In the genomic region with DNA sequence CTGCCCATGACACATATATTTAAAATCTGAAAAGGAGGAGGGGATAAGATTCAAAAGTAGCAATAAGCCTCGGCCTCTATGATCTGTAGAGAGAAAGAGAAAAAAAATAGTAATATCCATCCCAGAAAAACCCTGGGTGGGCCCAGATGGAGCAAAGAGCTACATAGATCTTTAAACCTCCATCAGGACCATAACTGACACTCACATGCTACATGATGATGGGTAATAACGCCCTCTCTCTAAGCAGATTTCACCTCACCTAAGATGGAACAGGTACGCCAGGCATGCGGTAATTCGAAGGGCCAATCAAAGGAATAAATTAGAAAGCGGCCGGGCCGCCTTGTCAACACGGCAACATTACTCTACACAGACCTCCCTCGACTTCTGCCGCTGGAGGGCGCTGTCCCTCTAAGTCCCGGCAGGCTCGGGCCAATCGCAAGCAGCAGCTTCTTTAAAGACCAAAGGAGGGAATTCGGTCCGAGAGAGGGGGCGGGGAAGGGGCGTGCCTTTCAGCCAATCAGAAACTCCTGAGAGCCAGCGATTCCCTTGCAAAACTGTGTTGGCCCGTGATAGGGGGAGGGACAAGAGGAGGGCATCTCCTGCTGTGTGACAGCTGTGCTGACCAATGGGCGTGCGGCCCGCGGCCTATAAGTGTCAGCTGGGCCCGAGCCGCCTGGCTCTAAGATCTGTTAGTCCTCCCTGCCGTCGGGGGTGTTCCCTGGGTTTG, we compare ENCODE assay signal across 8 mouse cellular contexts. TPM values are rescaled to one million over a fixed set of nuclear protein-coding genes. Genes with fewer than 3 reads are reported as not detected.
DNase-seq lines count a peak whose midpoint lies in the region; ATAC-seq and TF ChIP-seq lines count a peak whose summit lies in the region.

A gene (plus strand): TSS at position 675 of the 727 bp plus-strand sequence.

- TF ChIP-seq EP300 in liver, postnatal 0 days (IDR thresholded peaks at IDR 0.05; ENCODE audit: low read depth) = 0 out of 2 replicates have a peak, but pooled peaks have one; percentile 19

- TF ChIP-seq CTCF in E14TG2a.4 (conservative IDR thresholded peaks at IDR 0.05; ENCODE audit: low read length) = peak; percentile 70
- peak; percentile 89 for TF ChIP-seq CTCF in liver, postnatal 0 days (IDR thresholded peaks at IDR 0.05; ENCODE audit: low read depth)

- intact Hi-C loops in heart, postnatal 10 days (cut with DNase I) = loop anchor here (1.0 kb wide), 1 partner anchor 15 kb away; no protein-coding TSS in a partner anchor

- no peaks in the 10 kb centered on the region for H3K36me3 ChIP-seq in E14TG2a.4 (ENCODE audit: insufficient read depth, low read length)
- no peaks in the 10 kb centered on the region for H3K36me3 ChIP-seq in forebrain, embryonic 12.5 days (replicated peaks)
- no peaks in the 10 kb centered on the region for H3K36me3 ChIP-seq in liver, postnatal 0 days (replicated peaks; ENCODE audit: insufficient read depth, low read length)
- no peaks in the 10 kb centered on the region for H3K36me3 ChIP-seq in neural tube, embryonic 15.5 days

- DNase-seq in c-Kit-positive CD71-positive TER-119-positive erythroid progenitor cells, embryonic 14.5 days (ENCODE audit: low spot score) = peak; percentile 90
- DNase-seq in heart, postnatal 10 days = peak; percentile 99
- DNase-seq in large intestine, adult 2 months (ENCODE audit: low read depth, low spot score) = peak; percentile 96
- peak; percentile 98 for DNase-seq in liver, postnatal 0 days
- peak; percentile 99 for DNase-seq in testis, postnatal 14 days (ENCODE audit: low spot score)

- 3% methylated on average over 29 of the region's 29 CpGs for WGBS in forebrain, embryonic 12.5 days
- WGBS in large intestine, adult 2 months = 3% methylated on average over 29 of the region's 29 CpGs
- WGBS in liver, postnatal 0 days (ENCODE audit: insufficient replicate concordance) = 3% methylated on average over 27 of the region's 29 CpGs
- 2% methylated on average over 29 of the region's 29 CpGs for WGBS in neural tube, embryonic 15.5 days

- ATAC-seq in forebrain, embryonic 12.5 days (ENCODE audit: low FRiP score) = peak; percentile 99
- ATAC-seq in liver, postnatal 0 days = peak; percentile 99
- peak; percentile 97 for ATAC-seq in neural tube, embryonic 15.5 days (ENCODE audit: low FRiP score)

- H3K9me3 ChIP-seq in E14TG2a.4 (ENCODE audit: low read length) = no peaks in the 10 kb centered on the region
- no peaks in the 10 kb centered on the region for H3K9me3 ChIP-seq in forebrain, embryonic 12.5 days
- H3K9me3 ChIP-seq in liver, postnatal 0 days (ENCODE audit: low read length) = no peaks in the 10 kb centered on the region
- no peaks in the 10 kb centered on the region for H3K9me3 ChIP-seq in neural tube, embryonic 15.5 days (replicated peaks)

- peaks cover 42% of the 10 kb centered on the region for H3K27me3 ChIP-seq in E14TG2a.4 (ENCODE audit: insufficient read depth, low read length)
- peaks cover 70% of the 10 kb centered on the region for H3K27me3 ChIP-seq in forebrain, embryonic 12.5 days
- peaks cover 71% of the 10 kb centered on the region for H3K27me3 ChIP-seq in liver, postnatal 0 days (ENCODE audit: insufficient read depth, low read length)
- peaks cover 61% of the 10 kb centered on the region for H3K27me3 ChIP-seq in neural tube, embryonic 15.5 days (replicated peaks)

- H3K9ac ChIP-seq in forebrain, embryonic 12.5 days = peak within 1 kb of the TSS; percentile 51
- peak within 1 kb of the TSS; percentile 58 for H3K9ac ChIP-seq in liver, postnatal 0 days (replicated peaks)
- peak within 1 kb of the TSS; percentile 34 for H3K9ac ChIP-seq in neural tube, embryonic 15.5 days (replicated peaks)

- H3K4me3 ChIP-seq in E14TG2a.4 (replicated peaks; ENCODE audit: low read length) = peak within 1 kb of the TSS; percentile 90
- peak within 1 kb of the TSS; percentile 46 for H3K4me3 ChIP-seq in forebrain, embryonic 12.5 days (replicated peaks)
- peak within 1 kb of the TSS; percentile 47 for H3K4me3 ChIP-seq in liver, postnatal 0 days (ENCODE audit: low read depth, low read length)
- H3K4me3 ChIP-seq in neural tube, embryonic 15.5 days (replicated peaks) = peak within 1 kb of the TSS; percentile 43

- H3K27ac ChIP-seq in forebrain, embryonic 12.5 days = no peak within 1 kb of the TSS
- no peak within 1 kb of the TSS for H3K27ac ChIP-seq in liver, postnatal 0 days (ENCODE audit: low read depth)
- H3K27ac ChIP-seq in neural tube, embryonic 15.5 days (replicated peaks) = no peak within 1 kb of the TSS

- peaks cover 49% of the 10 kb centered on the region for H3K4me1 ChIP-seq in E14TG2a.4 (replicated peaks; ENCODE audit: low read depth, low read length)
- H3K4me1 ChIP-seq in forebrain, embryonic 12.5 days = peaks cover 12% of the 10 kb centered on the region
- peaks cover 6% of the 10 kb centered on the region for H3K4me1 ChIP-seq in liver, postnatal 0 days (ENCODE audit: insufficient read depth)
- peaks cover 18% of the 10 kb centered on the region for H3K4me1 ChIP-seq in neural tube, embryonic 15.5 days

- peak within 1 kb of the TSS; percentile 56 for H3K4me2 ChIP-seq in forebrain, embryonic 12.5 days
- peak within 1 kb of the TSS; percentile 79 for H3K4me2 ChIP-seq in liver, postnatal 0 days (ENCODE audit: low read depth, low read length)
- H3K4me2 ChIP-seq in neural tube, embryonic 15.5 days = peak within 1 kb of the TSS; percentile 58

RNA-seq across cellular contexts. Expression of the gene that starts here (rescaled TPM):
- polyA plus RNA-seq in forebrain, embryonic 12.5 days (2016; fragmentation: Nextera tagmentation; extraction: Ambion mirVana) = 0.24 and 0.50 TPM in 2 replicates
- 1 to 10 TPM in 1 of 2 experiments, under 1 TPM in 1; 0.87 to 8.5 TPM for total RNA-seq in heart, postnatal 10 days (2021)
- 5.1 and 5.2 TPM in 2 replicates for polyA plus RNA-seq in large intestine, adult 2 months (2012; rRNA removed)
- 0.07 and 0.08 TPM in 2 replicates for polyA plus RNA-seq in liver, postnatal 0 days (2015; fragmentation: Nextera tagmentation; extraction: Ambion mirVana)
- polyA plus RNA-seq in neural tube, embryonic 15.5 days (2015; fragmentation: Nextera tagmentation; extraction: Ambion mirVana) = 0.26 and 0.57 TPM in 2 replicates

Comparison
In these comparisons a context has a peak if more than half of its experiments do, and no peak if none do; other contexts are left out.
1. Peak in ATAC-seq, H3K4me3 ChIP-seq, H3K9ac ChIP-seq and H3K4me2 ChIP-seq in forebrain, embryonic 12.5 days; RNA of the gene not detected or under 1 TPM.
2. Peak in DNase-seq, ATAC-seq, H3K4me3 ChIP-seq, H3K9ac ChIP-seq and H3K4me2 ChIP-seq in liver, postnatal 0 days; RNA of the gene not detected or under 1 TPM.
3. Peak in ATAC-seq, H3K4me3 ChIP-seq, H3K9ac ChIP-seq and H3K4me2 ChIP-seq in neural tube, embryonic 15.5 days; RNA of the gene not detected or under 1 TPM.